Mouse (Mus musculus): ENCODE results near the gene Srp14. TPM values are rescaled to one million over a fixed set of nuclear protein-coding genes. Genes with fewer than 3 reads are reported as not detected.
A peak's percentile ranks its signal among the peaks of the same experiment; 100 is the strongest.

The Srp14 gene
- total and polyA plus RNA-seq, 2 experiments from 2014 or later, result 141 to 210 TPM

GRCm38 (mm10) chr2:118448181-118448580, 31.3 kb downstream of the Srp14 start:
- WGBS, result 89% methylated on average over 12 of the region's 12 CpGs
- no peak overlapping the region for H3K27ac ChIP-seq (ENCODE audit: low read depth)
- no peaks in the 10 kb centered on the region for H3K4me1 ChIP-seq (ENCODE audit: control insufficient read depth, insufficient read depth)
- H3K36me3 ChIP-seq (replicated peaks; ENCODE audit: control insufficient read depth, insufficient read depth, low read length), result peaks cover 46% of the 10 kb centered on the region
- no peak overlapping the region for H3K4me2 ChIP-seq (ENCODE audit: low read depth, low read length)
- no peaks in the 10 kb centered on the region for H3K27me3 ChIP-seq (ENCODE audit: control insufficient read depth, insufficient read depth, low read length)
- ATAC-seq (ENCODE audit: insufficient read depth, low read depth) (no peak), DNase-seq (ENCODE audit: low spot score) (no peak)
- no peak overlapping the region for H3K9ac ChIP-seq (replicated peaks; ENCODE audit: low read depth, low read length)
- TF ChIP-seq CTCF (IDR thresholded peaks at IDR 0.05; ENCODE audit: low read depth), result no peak
- TF ChIP-seq EP300 (IDR thresholded peaks at IDR 0.05; ENCODE audit: low read depth), result no peak
- H3K4me3 ChIP-seq (ENCODE audit: low read depth, low read length), result no peak overlapping the region
- H3K9me3 ChIP-seq (replicated peaks; ENCODE audit: control insufficient read depth, low read length), result no peaks in the 10 kb centered on the region

GRCm38 (mm10) chr2:118445696-118446674, 33.5 kb downstream of the Srp14 start:
- ATAC-seq (ENCODE audit: insufficient read depth, low read depth) (no peak), DNase-seq (ENCODE audit: low spot score) (no peak)
- Histone ChIP-seq H3K36me3 (replicated peaks; ENCODE audit: control insufficient read depth, insufficient read depth, low read length) (peaks cover 47% of the 10 kb centered on the region), H3K4me2 (ENCODE audit: low read depth, low read length) (no peak overlapping the region), H3K27ac (ENCODE audit: low read depth) (no peak overlapping the region), H3K27me3 (ENCODE audit: control insufficient read depth, insufficient read depth, low read length) (no peaks in the 10 kb centered on the region), H3K9ac (replicated peaks; ENCODE audit: low read depth, low read length) (no peak overlapping the region), H3K4me3 (ENCODE audit: low read depth, low read length) (no peak overlapping the region), H3K4me1 (ENCODE audit: control insufficient read depth, insufficient read depth) (no peaks in the 10 kb centered on the region), H3K9me3 (replicated peaks; ENCODE audit: control insufficient read depth, low read length) (no peaks in the 10 kb centered on the region)
- no peak for TF ChIP-seq EP300 (IDR thresholded peaks at IDR 0.05; ENCODE audit: low read depth)
- TF ChIP-seq CTCF (IDR thresholded peaks at IDR 0.05; ENCODE audit: low read depth), result no peak
- 54% methylated on average over 13 of the region's 13 CpGs for WGBS

DNA sequence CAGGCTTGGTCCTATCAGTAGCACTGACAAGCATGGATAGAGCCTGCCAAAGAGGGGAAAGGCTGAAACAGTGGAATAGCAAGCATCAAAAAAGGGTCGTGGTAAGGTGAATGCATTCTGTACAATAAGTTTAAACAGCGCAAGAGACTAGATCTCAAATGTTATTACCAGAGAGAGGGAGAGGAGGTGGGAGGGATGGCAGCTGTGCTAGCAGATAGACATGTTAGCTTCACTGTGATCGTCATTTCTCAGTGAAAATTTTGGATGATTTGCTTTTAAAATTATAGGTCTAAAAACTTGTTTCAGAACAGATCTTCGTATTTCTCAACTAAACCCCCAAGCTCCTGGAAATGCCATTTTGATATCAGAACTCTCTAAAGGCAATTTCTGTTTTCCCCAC, 36.8 kb downstream of the Srp14 start:
- Histone ChIP-seq H3K36me3 (replicated peaks; ENCODE audit: control insufficient read depth, insufficient read depth, low read length) (peaks cover 46% of the 10 kb centered on the region), H3K4me2 (ENCODE audit: low read depth, low read length) (no peak overlapping the region)
- WGBS, result 75% methylated on average over 4 of the region's 4 CpGs

GRCm38 (mm10) chr2:118442172-118442571, 37.3 kb downstream of the Srp14 start:
- Histone ChIP-seq H3K36me3 (replicated peaks; ENCODE audit: control insufficient read depth, insufficient read depth, low read length) (peaks cover 50% of the 10 kb centered on the region), H3K9me3 (replicated peaks; ENCODE audit: control insufficient read depth, low read length) (no peaks in the 10 kb centered on the region), H3K4me1 (ENCODE audit: control insufficient read depth, insufficient read depth) (no peaks in the 10 kb centered on the region), H3K9ac (replicated peaks; ENCODE audit: low read depth, low read length) (no peak overlapping the region), H3K27ac (ENCODE audit: low read depth) (no peak overlapping the region), H3K4me2 (ENCODE audit: low read depth, low read length) (no peak overlapping the region), H3K27me3 (ENCODE audit: control insufficient read depth, insufficient read depth, low read length) (no peaks in the 10 kb centered on the region), H3K4me3 (ENCODE audit: low read depth, low read length) (no peak overlapping the region)
- 91% methylated on average over 5 of the region's 5 CpGs for WGBS
- no peak for ATAC-seq (ENCODE audit: insufficient read depth, low read depth)
- TF ChIP-seq CTCF (IDR thresholded peaks at IDR 0.05; ENCODE audit: low read depth) (no peak), EP300 (IDR thresholded peaks at IDR 0.05; ENCODE audit: low read depth) (no peak)
- no peak for DNase-seq (ENCODE audit: low spot score)

More for the DNA sequence above, 36.8 kb downstream of the Srp14 start:
- DNase-seq (ENCODE audit: low spot score) (no peak), ATAC-seq (ENCODE audit: insufficient read depth, low read depth) (no peak)
- Histone ChIP-seq H3K27me3 (ENCODE audit: control insufficient read depth, insufficient read depth, low read length) (no peaks in the 10 kb centered on the region), H3K9ac (replicated peaks; ENCODE audit: low read depth, low read length) (no peak overlapping the region), H3K4me1 (ENCODE audit: control insufficient read depth, insufficient read depth) (no peaks in the 10 kb centered on the region), H3K4me3 (ENCODE audit: low read depth, low read length) (no peak overlapping the region), H3K27ac (ENCODE audit: low read depth) (no peak overlapping the region), H3K9me3 (replicated peaks; ENCODE audit: control insufficient read depth, low read length) (no peaks in the 10 kb centered on the region)
- TF ChIP-seq CTCF (IDR thresholded peaks at IDR 0.05; ENCODE audit: low read depth) (no peak), EP300 (IDR thresholded peaks at IDR 0.05; ENCODE audit: low read depth) (no peak)

DNA sequence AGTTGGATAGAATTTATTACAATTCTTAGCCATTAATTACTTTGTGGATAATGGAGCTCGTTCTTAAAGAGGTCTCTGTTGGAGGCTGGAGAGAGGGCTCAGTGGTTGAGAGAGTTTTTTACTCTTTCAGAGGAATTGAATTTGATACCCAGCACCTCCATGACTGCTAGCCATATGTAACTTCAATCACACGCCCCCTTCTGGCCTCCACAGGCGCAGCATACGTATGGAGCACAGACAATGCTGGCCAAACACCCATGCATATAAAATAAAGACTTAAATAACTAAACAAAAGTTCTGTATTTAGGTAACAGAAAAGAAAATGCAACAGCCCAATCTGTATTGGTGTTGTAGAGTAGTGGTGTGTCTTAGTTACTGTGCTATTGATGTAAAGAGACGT, 47.9 kb downstream of the Srp14 start:
- DNase-seq (ENCODE audit: low spot score), result no peak
- H3K27me3 ChIP-seq (ENCODE audit: control insufficient read depth, insufficient read depth, low read length), result no peaks in the 10 kb centered on the region
- 75% methylated on average over 5 of the region's 5 CpGs for WGBS
- TF ChIP-seq EP300 (IDR thresholded peaks at IDR 0.05; ENCODE audit: low read depth), result no peak
- peak; percentile 48 for TF ChIP-seq CTCF (IDR thresholded peaks at IDR 0.05; ENCODE audit: low read depth)
- no peak for ATAC-seq (ENCODE audit: insufficient read depth, low read depth)
- H3K9ac ChIP-seq (replicated peaks; ENCODE audit: low read depth, low read length), result no peak overlapping the region
- no peak overlapping the region for H3K4me3 ChIP-seq (ENCODE audit: low read depth, low read length)
- no peaks in the 10 kb centered on the region for H3K9me3 ChIP-seq (replicated peaks; ENCODE audit: control insufficient read depth, low read length)
- H3K27ac ChIP-seq (ENCODE audit: low read depth), result no peak overlapping the region
- peaks cover 91% of the 10 kb centered on the region for H3K36me3 ChIP-seq (replicated peaks; ENCODE audit: control insufficient read depth, insufficient read depth, low read length)
- no peak overlapping the region for H3K4me2 ChIP-seq (ENCODE audit: low read depth, low read length)
- H3K4me1 ChIP-seq (ENCODE audit: control insufficient read depth, insufficient read depth), result no peaks in the 10 kb centered on the region
